Mouse (Mus musculus): ENCODE data around the gene Dpep2nb.

Gene Dpep2nb

GRCm38 (mm10) chr8:105961536-105961935 lies 44.2 kb downstream of the Dpep2nb start:
- no peak for DNase-seq (ENCODE audit: extremely low spot score)

- no peak for DNase-seq (ENCODE audit: extremely low spot score)
These were observed 44.7 kb downstream of the Dpep2nb start for GRCm38 (mm10) chr8:105961101-105961500.

GRCm38 (mm10) chr8:105959350-105959749 lies 46.4 kb downstream of the Dpep2nb start:
- no peak for DNase-seq (ENCODE audit: extremely low spot score)

- DNase-seq (ENCODE audit: extremely low spot score), result no peak
These were observed 48.0 kb downstream of the Dpep2nb start for GRCm38 (mm10) chr8:105957813-105958212.

- DNase-seq (ENCODE audit: extremely low spot score), result no peak
These were observed 49.2 kb downstream of the Dpep2nb start for GRCm38 (mm10) chr8:105956556-105956955.

GRCm38 (mm10) chr8:105951057-105951659 lies 54.6 kb downstream of the Dpep2nb start:
- DNase-seq (ENCODE audit: extremely low spot score), result peak; percentile 19

GRCm38 (mm10) chr8:105949350-105949749 lies 56.4 kb downstream of the Dpep2nb start:
- no peak for DNase-seq (ENCODE audit: extremely low spot score)
